Mouse (Mus musculus): Measurements from ENCODE around the gene Hk3.

Gene Hk3

GRCm38 (mm10) chr13:54967501-54967900, 53.7 kb downstream of the Hk3 start:
- in situ Hi-C loops (cut with MboI; ENCODE audit: low pct_unique_long_range_greater_than_20kb in 1 of 2, low sequenced_read_pairs in 2 of 2, unreplicated experiment in 1 of 2): loop anchor here in 1 of 2 experiments (25.0 kb wide), 1 partner anchor 870 kb away; the partner anchor contains the start of gene Pitx1

- in situ Hi-C loops (cut with MboI; ENCODE audit: low pct_unique_long_range_greater_than_20kb in 1 of 2, low sequenced_read_pairs in 2 of 2, unreplicated experiment in 1 of 2): loop anchor here in 1 of 2 experiments (25.0 kb wide), 1 partner anchor 872 kb away; the partner anchor contains the start of gene Pitx1
Measured at GRCm38 (mm10) chr13:54965256-54965655, 55.9 kb downstream of the Hk3 start.

- in situ Hi-C loops (cut with MboI; ENCODE audit: low pct_unique_long_range_greater_than_20kb in 1 of 2, low sequenced_read_pairs in 2 of 2, unreplicated experiment in 1 of 2): loop anchor here in 1 of 2 experiments (25.0 kb wide), 1 partner anchor 877 kb away; the partner anchor contains the start of gene Pitx1
Measured at GRCm38 (mm10) chr13:54960491-54960890, 60.7 kb downstream of the Hk3 start.

- in situ Hi-C loops (cut with MboI; ENCODE audit: low pct_unique_long_range_greater_than_20kb in 1 of 2, low sequenced_read_pairs in 2 of 2, unreplicated experiment in 1 of 2): loop anchor here in 1 of 2 experiments (25.0 kb wide), 1 partner anchor 877 kb away; the partner anchor contains the start of gene Pitx1
Measured at GRCm38 (mm10) chr13:54959842-54960241, 61.3 kb downstream of the Hk3 start.

- in situ Hi-C loops (cut with MboI; ENCODE audit: low pct_unique_long_range_greater_than_20kb in 1 of 2, low sequenced_read_pairs in 2 of 2, unreplicated experiment in 1 of 2): loop anchor here in 1 of 2 experiments (25.0 kb wide), 1 partner anchor 878 kb away; the partner anchor contains the start of gene Pitx1
Measured at GRCm38 (mm10) chr13:54959059-54959701, 62.0 kb downstream of the Hk3 start.

- in situ Hi-C loops (cut with MboI; ENCODE audit: low pct_unique_long_range_greater_than_20kb in 1 of 2, low sequenced_read_pairs in 2 of 2, unreplicated experiment in 1 of 2): loop anchor here in 1 of 2 experiments (25.0 kb wide), 1 partner anchor 880 kb away; the partner anchor contains the start of gene Pitx1
Measured at GRCm38 (mm10) chr13:54957281-54957680, 63.9 kb downstream of the Hk3 start.

Data from mouse embryonic stem cell (cell line).